Mouse (Mus musculus) embryonic fibroblast, embryonic 13.5 days (primary cell): ENCODE measurements at regions not wholly inside any gene's neighbourhood (a gene's known extent, or its start where the extent isn't known, plus 50 kb on each side); places are given as distances from the start of the nearest gene placed in this dataset.

Experiments used
- CTCF ChIP-seq: IDR thresholded peaks from 2 replicates; pipeline ENCODE4 v1.5.1; 2011; ENCODE audit warnings: mild to moderate bottlenecking, control low read depth, low read length, moderate library complexity, borderline replicate concordance; ENCODE audit not compliant: insufficient read depth
- POLR2A ChIP-seq: IDR thresholded peaks from 2 replicates; pipeline ENCODE4 v1.6.1; 2011; ENCODE audit warnings: low read depth, mild to moderate bottlenecking, control low read depth, low read length, moderate library complexity

DNA sequence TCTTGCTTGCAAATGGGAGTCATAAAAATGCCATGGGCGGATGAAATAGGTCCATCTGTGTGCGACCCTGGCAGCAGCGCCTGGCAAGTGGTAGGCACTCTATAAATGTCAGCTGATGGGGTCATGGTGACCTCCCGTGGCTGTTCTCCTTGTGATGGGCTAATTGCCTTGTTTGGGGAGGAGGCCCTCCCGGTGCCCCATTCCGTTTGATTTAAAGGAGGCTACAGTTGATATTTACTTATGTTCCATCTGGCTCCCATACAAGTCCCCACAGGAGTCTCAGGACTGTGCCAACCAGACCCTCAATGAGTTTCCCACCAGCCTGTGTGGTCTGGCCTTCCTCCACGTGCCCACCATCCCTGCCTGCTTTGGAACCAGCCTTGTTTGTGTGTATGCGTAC lies 186.7 kb upstream of the Zfp507 start:
- TF ChIP-seq CTCF (no peak), POLR2A (no peak)
